Mouse (Mus musculus) left cerebral cortex, postnatal 14 days (tissue): Measurements from ENCODE around the gene Sec23b. TPM values are rescaled to one million over a fixed set of nuclear protein-coding genes. Genes with fewer than 3 reads are reported as not detected.

ENCODE experiments used
- DNase-seq, 2 experiments: peaks; one replicate each; pipeline ENCODE4 v3.0.0; 2021 to 2022; ENCODE audit warnings: low spot score in 2 of 2, mixed read lengths in 1 of 2
- intact Hi-C: fragments of 180-260 bp; cut with DNase I; formaldehyde crosslinking; loops from one replicate; pipeline ENCODE4 v1.15.1; 2025
- microRNA-seq, 2 experiments: library from miRNA; unstranded; fragments of <30 nt; microRNA quantifications; one replicate each; pipeline ENCODE4 v1.2.0; 2022
- total RNA-seq, 2 experiments: library from RNA; stranded (reverse); gene quantifications; 2 replicates each; pipeline ENCODE4 v1.2.3; 2021

The Sec23b gene
- total RNA-seq, 2 experiments from 2014 or later = 45.0 to 48.3 TPM

GRCm38 (mm10) chr2:144598006-144598405 lies 42.0 kb downstream of the Sec23b start:
- intact Hi-C loops = no loop called here
- no peak for DNase-seq

GRCm38 (mm10) chr2:144599831-144600687 lies 44.0 kb downstream of the Sec23b start, which contains the start of gene Dtd1:
Gene Dtd1 (plus strand): TSS chr2:144599897.
- intact Hi-C loops = no loop called here
- peak; percentile 85 to 90 for DNase-seq

GRCm38 (mm10) chr2:144601576-144601975 lies 45.5 kb downstream of the Sec23b start:
- intact Hi-C loops = no loop called here

GRCm38 (mm10) chr2:144613956-144614355 lies 57.9 kb downstream of the Sec23b start:
- no peak for DNase-seq
- intact Hi-C loops = no loop called here

More at GRCm38 (mm10) chr2:144601576-144601975, 45.5 kb downstream of the Sec23b start:
- DNase-seq = no peak

GRCm38 (mm10) chr2:144617074-144617874 lies 61.2 kb downstream of the Sec23b start:
- DNase-seq = no peak
- intact Hi-C loops = no loop called here

GRCm38 (mm10) chr2:144621491-144621890 lies 65.5 kb downstream of the Sec23b start:
- DNase-seq = no peak
- intact Hi-C loops = no loop called here

GRCm38 (mm10) chr2:144633551-144633950 lies 77.5 kb downstream of the Sec23b start:
- no peak for DNase-seq
- intact Hi-C loops = no loop called here

- intact Hi-C loops = no loop called here
Measured at GRCm38 (mm10) chr2:144634231-144634630, 78.2 kb downstream of the Sec23b start.

GRCm38 (mm10) chr2:144634729-144635128 lies 78.7 kb downstream of the Sec23b start:
- no peak for DNase-seq
- intact Hi-C loops = loop anchor here (5.0 kb wide), 2 partner anchors 233 to 953 kb away; no protein-coding TSS in a partner anchor

More at GRCm38 (mm10) chr2:144634231-144634630, 78.2 kb downstream of the Sec23b start:
- no peak for DNase-seq

GRCm38 (mm10) chr2:144635644-144636320 lies 79.8 kb downstream of the Sec23b start:
- intact Hi-C loops = loop anchor here (2.0 to 5.0 kb wide), 3 partner anchors 232 to 952 kb away; partner anchors contain the start of gene Slc24a3
- peak; percentile 80 to 81 for DNase-seq

- intact Hi-C loops = loop anchor here (2.0 to 5.0 kb wide), 3 partner anchors 230 to 950 kb away; partner anchors contain the start of gene Slc24a3
- DNase-seq = no peak
Measured at GRCm38 (mm10) chr2:144637204-144637603, 81.2 kb downstream of the Sec23b start.

GRCm38 (mm10) chr2:144637671-144638395 lies 81.8 kb downstream of the Sec23b start:
- intact Hi-C loops = loop anchor here (2.0 to 5.0 kb wide), 3 partner anchors 229 to 949 kb away; partner anchors contain the start of gene Slc24a3
- no peak for DNase-seq

- intact Hi-C loops = loop anchor here (5.0 kb wide), 2 partner anchors 229 to 949 kb away; no protein-coding TSS in a partner anchor
- DNase-seq = no peak
Measured at GRCm38 (mm10) chr2:144638719-144639118, 82.7 kb downstream of the Sec23b start.

GRCm38 (mm10) chr2:144640101-144640500 lies 84.1 kb downstream of the Sec23b start:
- DNase-seq = no peak
- intact Hi-C loops = loop anchor here (10.0 kb wide), 1 partner anchor 305 kb away; no protein-coding TSS in a partner anchor

Small RNA genes within 50 kb of the gene (microRNA-seq; reads per million reads assigned to microRNA genes)
- gene Gm24823 = 0 reads per million in 2 experiments

Other genes starting within 250 kb of the Sec23b start
- 1 to 10 TPM; 5.3 to 6.7 TPM for gene Ovol2, start 224.1 kb upstream of the Sec23b start, total RNA-seq
- 10 to 100 TPM; 32.0 to 33.7 TPM for gene Kat14, start 187.2 kb upstream of the Sec23b start, total RNA-seq
- gene Pet117, start 187.2 kb upstream of the Sec23b start, total RNA-seq = 1 to 10 TPM; 4.7 to 9.4 TPM
- 100 to 1,000 TPM; 121 to 134 TPM for gene Dzank1, start 28.8 kb upstream of the Sec23b start, total RNA-seq
- gene Polr3f, start 28.5 kb upstream of the Sec23b start, total RNA-seq = 10 to 100 TPM; 22.5 to 22.9 TPM
- 10 to 100 TPM; 25.3 to 25.5 TPM for gene Rbbp9, start 5.4 kb upstream of the Sec23b start, total RNA-seq
- 10 to 100 TPM; 36.7 to 47.3 TPM for gene Smim26, start 37.8 kb downstream of the Sec23b start, total RNA-seq
- gene Dtd1, start 43.7 kb downstream of the Sec23b start, total RNA-seq = 10 to 100 TPM; 54.1 to 58.4 TPM